Mouse (Mus musculus) CD4-positive, CD25-positive, alpha-beta regulatory T cell, adult 2 months (primary cell): Measurements from ENCODE around the gene Fbf1.
A peak's percentile ranks its signal among the peaks of the same experiment; 100 is the strongest.

Experiments
- DNase-seq: peaks from one replicate; pipeline ENCODE4 v3.0.0-alpha.2; 2012; ENCODE audit warnings: low read depth, low spot score

The Fbf1 gene

DNA sequence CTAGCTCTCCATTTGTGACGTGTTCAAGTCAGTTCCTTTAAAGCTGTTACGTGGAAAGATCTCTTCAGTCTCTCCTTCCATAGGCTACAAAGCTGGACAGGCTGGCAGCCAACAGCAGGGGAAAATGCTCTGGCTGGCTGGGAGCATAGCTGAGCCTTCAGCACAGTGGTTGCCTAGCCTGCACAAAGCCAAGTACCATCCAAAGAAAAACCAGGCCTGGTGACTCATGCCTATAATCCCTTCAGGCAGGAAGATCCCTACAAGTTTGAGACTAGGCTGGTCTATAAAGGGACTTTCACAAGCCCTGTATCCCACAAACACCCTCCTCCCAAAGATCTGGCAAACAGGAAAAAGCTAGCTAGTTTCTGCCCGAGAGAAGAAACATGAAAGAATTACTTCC lies 17.9 kb upstream of the Fbf1 start:
- no peak for DNase-seq

DNA sequence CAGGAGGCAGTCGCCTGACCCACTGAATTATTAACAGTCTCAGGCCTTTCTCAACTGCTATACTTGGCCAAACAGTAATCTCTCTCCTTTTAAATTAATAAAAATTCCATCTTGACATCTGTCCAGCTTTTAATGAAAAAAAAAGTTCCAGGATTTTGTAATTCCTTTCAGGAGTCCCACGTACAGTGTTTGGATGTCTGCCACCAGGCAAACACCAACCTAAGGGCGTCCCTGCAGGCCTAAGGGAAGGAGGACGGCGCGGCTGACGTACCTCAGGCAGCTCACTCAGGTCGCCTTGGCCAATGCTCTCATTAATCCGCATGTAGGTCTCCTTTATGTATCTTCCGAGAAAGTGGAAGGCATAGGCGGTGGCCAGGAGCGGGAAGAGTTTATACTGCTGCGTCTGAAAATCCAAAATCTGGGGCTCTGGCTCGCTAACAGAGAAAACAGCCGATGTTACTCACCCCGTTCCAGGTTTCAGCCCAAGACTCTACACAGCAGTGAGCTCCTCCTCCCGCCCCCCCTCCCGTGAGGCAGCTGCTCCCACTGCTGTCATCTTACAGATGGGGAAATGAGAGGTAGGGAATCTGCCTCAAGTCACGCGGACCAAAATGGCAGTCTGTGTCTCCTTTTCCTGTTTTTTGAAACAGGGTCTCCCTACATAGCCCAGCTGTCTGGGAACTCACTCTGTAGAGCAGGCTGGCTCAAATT lies 10.6 kb upstream of the Fbf1 start:
- no peak for DNase-seq

DNA sequence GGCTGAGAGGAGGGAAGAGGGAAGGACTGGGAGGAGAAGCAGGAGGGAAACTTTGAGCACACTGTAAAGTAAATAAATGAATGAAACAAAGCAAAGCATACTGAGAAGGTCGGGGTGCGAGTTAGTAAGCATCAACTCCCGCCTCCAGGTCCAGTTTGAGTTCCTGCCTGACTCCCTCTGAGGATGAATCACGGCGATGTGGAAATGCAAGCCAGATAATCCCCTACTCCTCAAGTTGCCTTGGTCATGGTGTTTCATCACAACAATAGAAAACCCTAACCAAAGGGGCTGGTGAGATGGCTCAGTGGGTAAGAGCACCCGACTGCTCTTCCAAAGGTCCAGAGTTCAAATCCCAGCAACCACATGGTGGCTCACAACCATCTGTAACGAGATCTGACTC lies 8.0 kb upstream of the Fbf1 start:
- DNase-seq = no peak

DNA sequence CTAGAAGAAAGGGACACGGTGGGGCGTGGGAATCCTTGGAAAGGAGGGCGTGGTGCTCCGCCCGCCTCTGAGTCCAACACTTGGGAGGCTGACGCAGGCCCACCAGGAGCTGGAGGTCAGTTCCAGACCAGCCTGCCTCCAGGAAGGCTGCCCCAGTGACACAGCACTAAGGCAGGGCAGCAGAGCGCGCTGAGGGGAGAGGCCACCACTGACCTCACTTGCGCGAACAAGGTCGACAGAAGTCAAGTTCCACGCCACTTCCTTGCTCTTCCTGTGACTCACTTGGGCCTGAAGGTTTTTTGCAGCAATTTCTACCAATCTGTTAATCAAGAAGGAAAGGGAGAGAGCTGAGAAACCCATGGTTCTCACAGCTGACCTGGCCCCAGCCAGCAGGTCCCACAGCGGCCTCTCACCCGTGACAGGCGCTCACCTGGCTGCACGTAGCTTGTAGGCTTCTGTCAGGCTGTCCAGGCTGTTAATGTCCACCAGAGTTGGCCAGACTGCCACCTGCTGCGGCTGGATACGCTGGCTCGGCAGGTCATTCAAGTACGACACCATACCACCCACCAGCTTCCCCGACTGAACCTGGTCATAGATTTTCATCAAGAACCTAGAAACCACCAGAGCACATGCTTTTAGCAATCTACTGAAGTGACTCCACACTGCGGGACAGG lies 6.9 kb upstream of the Fbf1 start:
- DNase-seq = no peak

DNA sequence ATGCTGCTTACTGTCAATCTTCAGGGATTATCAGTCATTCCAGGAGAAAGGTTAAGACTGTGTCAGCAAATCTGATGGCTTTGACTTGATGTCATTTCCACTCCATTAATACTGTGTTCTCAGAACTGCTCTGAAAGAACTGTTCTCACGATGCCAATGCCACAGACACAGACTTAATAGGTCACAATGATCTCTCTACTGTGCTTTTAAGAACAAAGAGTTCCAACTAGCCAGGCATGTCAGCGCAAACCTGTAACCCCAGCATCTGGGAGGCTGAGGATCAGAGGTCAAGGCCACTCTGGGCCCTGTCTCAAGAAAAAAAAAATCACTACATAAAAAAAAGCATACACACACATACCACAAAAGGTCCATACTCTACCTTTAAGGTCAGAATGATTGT lies 4.0 kb upstream of the Fbf1 start:
- no peak for DNase-seq

DNA sequence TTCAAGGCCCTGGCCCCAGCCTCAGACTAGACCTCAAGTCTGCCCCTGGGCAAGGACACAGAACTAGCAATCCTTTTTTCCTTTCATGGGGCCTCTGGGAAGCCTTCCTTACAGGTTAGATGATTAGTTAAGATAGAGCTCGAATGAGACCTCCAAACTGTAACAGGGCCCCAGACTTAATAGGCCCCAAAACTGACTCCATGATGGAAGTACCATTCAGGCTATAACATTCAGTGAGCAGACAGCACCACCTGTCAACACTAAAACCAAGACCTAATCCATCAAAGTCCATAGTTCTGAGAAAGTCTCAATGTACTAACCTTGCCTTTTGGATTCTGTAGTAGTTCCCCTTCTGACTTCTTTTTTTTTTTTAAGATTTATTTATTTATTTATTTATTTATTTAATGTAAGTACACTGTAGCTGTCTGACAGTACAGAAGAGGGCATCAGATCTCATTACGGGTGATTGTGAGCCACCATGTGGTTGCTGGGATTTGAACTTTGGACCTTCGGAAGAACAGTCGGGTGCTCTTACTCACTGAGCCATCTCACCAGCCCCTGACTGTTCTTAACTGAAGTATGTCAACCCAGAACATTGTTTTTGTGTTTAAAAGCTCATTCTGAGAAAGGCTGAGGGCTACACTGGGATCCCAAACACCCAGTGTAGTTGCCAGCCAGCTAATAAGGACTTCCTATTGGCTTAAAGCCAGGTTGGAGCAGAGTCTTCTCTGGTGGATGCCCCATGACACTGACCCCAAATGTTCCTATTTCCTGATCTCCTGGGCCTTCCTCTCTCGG lies 2.2 kb upstream of the Fbf1 start:
- no peak for DNase-seq

DNA sequence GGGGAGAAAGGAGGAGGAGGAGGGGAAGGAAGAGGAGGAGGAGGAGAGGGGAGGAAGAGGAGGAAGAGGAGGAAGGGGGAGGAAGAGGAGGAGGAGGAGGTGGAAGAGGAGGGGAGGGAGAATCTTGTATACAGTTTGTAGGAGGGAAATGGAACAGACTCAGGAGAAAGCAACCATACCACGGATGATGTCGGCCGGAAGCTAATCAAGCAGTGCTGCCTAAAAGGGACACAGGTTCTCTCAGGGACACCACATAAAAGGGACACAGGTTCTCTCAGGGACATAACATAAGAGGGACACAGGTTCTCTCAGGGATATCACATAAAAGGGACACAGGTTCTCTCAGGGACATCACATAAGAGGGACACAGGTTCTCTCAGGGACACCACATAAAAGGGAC lies 1.2 kb upstream of the Fbf1 start:
- no peak for DNase-seq

DNA sequence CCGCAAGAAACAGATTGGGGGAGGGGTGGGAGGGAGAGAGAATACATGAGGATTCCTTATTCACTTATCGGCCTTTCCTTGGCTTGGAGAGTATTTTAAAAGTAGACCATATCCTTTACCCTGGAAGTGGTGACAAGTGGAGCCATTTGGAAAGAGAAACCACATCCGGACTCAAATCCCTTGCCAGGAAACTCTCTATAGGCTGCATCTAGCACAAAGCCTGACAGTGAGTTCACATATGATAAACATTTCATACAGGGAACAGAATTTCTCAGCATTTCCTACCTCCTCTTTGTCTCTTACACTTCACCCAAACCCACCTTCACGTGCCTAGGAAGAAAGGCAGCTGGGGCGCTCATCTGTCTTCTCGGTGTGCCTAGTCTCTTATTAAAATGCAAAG lies 734 bp downstream of the Fbf1 start:
- DNase-seq = peak; percentile 22

DNA sequence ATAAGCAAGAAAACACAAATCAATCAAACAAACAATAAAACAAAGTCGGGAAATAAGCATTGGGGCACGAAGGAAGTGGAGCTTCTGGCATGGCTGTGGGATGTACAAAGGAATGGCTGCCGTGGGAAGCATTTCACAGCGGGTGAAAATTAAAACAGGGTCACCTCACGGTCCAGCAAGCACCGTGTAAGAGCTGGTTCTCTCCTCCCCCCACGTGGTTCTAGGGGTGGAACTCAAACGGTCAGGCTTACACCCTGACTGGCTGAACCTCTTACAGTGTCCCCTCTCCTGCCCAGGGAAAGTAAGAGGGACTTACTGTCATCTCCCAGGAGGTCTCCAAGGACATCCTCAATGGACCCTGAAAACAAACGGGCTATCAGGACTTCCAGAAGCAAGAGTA lies 5.0 kb downstream of the Fbf1 start:
- no peak for DNase-seq

DNA sequence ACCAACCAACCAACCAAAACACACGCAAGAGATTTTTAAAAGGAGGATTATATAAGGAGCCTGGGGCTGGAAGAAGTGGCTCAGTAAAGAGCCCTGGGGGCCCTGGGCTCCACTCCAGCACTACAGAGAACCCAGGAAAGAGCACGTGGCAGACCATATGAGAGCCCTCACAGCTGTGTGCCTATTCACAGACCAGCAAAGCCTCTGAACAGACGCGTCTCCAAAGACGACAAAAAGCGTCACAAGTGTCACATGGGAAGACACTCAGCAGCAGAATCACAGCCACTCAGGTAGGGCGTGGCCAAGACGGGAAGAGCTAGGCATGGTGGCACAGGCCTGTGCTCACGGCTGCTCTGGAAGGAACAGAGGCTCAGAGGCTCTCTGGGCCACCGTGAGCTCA lies 5.8 kb downstream of the Fbf1 start:
- no peak for DNase-seq

DNA sequence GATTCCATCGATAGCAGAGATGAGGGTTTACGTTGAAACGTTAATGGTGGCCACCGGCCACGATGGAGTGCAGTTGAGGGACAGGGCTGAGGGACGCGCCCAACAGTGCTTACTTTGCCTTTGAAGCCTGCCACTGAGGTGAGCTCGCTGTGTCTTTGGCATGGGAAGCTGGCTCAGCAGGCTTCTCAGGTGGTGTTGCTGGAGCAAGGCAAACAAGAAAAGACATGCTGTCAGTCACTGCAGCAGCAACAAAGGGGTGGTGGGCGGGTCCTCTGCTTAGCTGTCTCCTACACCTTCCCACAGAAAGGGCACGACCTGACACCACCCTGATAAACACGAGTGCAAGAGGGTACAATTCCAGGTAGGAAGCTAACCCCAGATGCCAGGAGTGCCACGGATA lies 6.7 kb downstream of the Fbf1 start:
- DNase-seq = no peak

DNA sequence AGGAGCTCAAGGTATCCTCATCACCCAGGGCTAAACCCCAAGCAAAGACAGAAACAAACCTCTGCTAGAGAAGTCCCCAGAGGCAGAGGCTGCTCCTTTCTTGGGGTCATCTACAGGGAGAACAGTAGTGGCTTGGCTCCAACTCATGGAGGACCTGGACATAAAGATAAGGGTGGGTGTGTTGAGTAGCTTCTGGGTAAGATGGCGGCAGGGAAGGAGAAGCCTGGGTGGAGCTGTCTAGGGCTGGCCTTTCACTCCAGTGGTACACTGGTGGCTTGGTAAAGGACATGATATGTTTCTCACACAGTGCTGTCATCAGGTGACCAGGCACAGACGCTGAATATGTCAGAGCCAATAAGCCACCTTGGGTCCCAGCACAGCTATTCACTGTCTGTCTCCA lies 17.0 kb downstream of the Fbf1 start:
- DNase-seq = no peak

DNA sequence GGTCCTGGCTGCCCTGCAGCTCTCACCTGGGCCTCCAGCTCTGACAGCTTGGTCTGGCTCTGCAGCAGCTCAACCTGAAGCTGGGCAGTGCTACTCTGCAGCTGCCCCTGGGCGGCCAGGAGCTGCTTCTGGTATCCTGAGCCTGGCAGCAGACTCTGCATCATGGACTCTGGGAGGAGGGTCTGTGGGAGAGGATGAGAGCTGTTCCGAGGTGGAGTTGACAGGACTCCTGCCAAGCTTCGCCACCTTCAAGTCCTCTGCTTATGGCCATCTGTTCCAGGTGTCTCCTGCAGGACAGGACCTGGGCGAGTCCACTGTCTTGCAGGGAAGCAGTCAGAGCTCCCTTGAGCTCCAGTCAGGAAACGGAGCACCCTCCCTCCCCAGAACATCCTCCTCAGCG lies 18.6 kb downstream of the Fbf1 start:
- DNase-seq = no peak

DNA sequence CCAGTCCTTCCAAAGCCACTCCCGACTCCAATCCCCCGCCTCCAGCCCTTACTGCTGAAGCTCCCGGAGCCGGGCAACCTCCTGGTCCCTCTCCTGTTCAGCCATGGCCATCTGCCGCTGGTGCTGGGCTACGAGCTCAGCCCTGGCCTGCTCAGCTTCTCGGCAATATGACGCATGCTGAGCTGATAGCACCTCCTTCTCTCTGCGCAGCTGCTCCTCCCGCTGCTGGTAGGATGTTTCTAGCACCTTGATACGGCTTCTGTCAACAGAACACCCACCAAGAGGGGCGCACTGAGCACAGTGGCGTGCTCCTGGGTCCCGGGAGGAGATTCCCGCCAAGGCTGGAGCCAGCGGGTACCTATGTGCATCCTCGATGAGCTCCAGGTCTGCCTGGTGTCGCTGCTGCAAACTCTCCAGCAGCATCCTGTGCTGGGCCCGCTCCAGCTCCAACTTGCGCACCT lies 19.2 kb downstream of the Fbf1 start:
- no peak for DNase-seq

DNA sequence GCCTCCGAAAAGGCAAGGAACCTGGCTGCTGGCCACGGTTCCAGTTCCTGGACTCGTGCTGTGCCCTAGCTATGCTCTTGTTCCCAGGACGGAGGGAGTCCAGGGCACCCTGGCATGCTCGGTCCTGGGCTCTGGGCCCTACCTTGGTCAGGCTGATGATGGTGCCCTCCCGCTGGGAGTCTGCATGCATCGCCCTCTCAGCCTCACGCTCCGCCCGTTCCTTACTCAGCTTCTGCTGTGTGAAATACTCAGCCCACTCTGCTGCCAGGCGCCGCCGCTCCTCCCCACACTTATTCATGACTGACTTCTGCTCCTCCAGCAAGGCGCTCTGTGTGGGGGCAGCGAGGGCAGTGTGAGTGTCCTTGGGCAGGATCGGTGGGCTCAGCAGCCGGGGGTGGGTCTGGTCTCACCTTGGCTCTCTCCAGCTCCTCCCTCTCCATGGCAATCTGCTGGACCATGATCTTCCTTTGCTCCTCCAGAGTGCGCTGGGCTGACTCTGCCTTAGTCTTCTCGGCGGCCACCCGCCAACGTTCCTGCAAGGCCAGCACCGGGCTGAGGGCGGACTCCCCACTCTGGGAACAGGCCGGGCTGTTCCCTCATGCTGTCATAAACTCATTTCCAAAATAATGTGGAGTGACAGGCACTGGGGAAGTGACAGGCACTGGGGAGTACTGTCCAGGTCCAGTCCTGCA lies 21.5 kb downstream of the Fbf1 start:
- no peak for DNase-seq

DNA sequence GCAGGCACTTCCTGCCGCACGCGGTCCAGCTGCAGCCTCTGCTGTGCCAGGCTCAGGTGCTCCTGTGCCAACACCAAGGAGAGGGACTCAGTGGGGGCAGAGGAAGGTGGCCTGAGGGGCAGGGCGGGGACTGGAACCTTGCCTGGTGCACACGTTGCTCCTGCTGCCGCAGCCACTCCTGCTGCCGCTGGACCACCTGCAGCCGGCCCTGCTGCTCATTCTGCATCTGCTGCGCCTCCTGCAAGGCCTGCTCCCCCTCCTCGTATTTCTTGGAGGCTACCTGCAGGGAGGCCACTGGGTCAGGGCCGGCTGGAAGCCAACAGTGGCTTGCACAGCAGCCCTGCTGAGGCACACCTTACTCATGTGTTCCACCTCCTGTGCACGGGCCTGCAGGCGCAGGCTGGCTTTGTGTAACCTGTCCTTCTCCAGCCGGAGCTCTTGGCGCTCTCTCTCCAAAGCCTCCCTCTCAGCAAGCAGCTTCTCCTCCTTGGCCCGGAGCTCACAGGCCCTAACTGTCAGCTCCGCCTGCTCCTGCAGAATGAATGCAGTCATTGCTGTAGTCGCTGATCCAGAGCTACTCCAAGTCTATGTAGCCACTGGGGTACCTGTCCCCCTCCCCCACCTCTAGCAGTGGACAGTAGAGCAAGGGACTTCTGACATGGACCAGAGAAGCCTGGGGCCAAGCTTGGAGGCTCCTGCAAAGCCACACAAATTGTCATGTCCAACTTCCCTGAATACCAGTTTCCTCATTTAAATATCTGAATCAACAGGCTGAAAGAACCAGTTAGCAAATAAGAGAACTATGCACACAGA lies 22.3 kb downstream of the Fbf1 start:
- no peak for DNase-seq

DNA sequence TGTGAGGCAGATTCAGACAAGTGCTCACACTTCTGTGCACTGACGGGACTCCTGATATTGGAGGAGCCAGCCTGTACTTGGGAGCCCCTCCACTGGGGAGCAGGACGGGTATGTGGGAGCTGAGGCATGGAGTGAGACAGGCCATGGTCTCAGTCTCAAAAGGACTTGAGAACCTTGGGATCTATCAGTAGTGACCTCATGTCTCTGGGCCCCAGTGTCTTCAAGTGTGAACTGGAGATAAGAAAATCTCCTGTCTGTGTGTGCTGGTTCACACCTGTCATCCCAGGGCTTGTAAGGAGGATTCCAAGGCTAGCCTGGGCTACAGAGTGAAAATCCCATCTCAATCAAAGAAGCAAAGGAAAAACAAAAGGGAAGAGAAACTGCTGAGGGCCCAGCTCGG lies 24.5 kb downstream of the Fbf1 start:
- DNase-seq = no peak

DNA sequence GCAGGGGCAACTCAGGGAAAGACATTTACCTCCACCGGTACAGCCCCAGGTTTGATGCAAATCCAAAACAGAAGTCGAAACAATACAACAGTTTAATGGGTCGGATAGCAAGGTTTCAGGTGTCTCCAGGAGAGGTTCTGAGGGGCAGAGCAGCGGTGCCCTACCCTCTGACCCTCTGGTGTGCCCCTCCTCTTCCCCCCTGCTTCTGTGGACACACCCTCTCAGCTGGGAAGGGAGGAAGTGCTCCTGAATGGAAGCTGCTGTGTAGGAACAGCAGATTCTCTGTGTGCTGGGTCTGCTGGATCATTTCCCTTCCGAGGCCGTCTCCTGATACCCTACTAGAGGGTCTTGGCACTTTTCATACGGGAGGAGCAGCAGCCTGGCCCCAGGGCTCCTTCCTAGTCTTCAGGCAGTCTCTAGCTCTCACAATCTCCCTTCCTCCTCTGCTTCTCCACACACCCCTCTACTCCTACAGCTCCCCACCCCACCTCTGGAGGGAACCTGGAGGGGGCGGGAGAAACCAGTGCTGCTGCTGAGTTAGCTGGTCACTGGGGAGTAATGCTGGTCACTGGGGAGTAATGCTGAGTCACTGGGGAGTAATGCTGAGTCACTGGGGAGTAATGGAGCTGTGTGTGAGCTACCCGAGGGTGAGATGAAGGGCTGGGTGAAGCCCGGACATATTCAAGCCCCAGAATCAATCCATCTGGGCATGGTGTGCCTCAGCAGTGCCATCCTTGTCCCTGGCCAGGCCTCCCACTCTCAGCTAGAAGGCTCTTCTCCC lies 25.6 kb downstream of the Fbf1 start:
- DNase-seq = no peak

DNA sequence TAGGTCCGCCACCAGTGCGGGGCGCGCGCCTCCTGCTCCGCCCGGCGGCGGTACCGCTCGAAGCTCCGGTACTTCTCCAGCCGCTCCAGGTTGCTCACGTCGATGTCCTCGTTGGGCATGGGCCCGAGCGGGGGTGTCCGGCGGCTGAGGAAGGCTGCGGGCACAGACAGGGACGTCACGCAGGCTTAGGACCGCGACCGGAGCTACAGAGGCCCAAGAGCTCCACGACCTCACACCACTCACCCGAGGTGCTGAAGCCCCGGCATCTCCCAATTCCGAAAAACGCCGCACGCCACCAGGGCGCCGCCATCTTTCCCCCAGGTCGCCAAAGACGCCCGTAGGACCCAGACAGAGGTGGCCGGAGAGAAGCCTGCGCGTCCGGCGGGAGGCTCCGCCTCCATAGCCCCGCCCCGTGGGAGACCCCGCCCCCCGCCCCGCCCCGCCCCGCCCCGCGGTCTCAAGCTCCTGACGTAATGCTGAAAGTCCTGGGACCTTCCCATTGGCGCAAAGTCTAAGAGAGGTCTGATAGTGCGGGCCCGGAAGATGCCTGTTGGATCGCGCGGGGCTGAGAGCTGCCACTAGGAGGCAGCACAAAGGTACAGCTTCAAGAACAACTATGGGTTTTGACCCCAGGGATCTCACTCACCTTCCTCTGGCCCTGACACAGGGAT lies 29.4 kb downstream of the Fbf1 start, which contains the start of gene Mrpl38:
TSS of gene Mrpl38 (minus strand) at position 401 of the 671 bp plus-strand sequence.
- DNase-seq = peak; percentile 97

DNA sequence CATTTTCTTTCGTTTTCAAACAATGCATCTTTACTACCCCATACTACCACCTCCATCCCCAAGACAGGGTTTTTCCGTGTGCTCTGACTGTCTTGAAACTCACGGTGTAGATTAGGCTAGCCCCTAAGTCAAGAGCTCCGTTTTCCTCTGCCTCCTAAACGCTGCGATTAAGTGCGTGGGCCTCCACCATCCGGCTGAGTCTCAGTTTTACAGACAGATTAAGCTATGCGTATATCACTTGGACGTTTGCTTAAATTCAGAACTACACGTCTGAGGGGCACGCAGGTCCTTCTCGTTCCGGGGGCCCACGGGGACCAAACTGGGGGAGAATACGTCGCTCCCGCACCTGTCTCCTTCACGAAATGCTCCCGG lies 29.9 kb downstream of the Fbf1 start:
- no peak for DNase-seq
